Mouse (Mus musculus): Measurements from ENCODE around the gene Psd4. TPM values are rescaled to one million over a fixed set of nuclear protein-coding genes. Genes with fewer than 3 reads are reported as not detected.

Psd4 gene
- total RNA-seq, 2 experiments from 2014 or later, result 0.14 to 0.53 TPM

DNA sequence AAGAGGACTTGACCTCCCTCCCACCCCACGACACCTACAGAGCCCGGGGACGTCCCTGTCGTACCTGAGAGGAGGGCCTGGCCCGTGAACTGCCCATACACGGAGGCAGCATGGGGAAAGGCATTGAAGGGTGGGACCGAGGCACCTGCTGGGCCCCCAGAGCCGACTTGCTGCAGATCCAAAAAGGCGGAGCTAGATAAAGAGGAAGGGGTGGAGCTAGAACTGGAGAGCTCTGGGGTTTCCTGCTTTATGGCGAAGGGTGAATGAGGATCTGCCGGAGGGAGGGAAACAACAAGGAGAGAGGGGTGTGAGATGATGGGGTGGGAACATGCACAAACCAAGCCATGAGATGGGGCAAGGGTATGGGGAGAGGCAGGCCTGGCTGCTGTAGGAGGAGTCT, 68.3 kb downstream of the Psd4 start:
- no peak for DNase-seq (ENCODE audit: low spot score)

- DNase-seq (ENCODE audit: low spot score), result peak; percentile 6
Measured at GRCm38 (mm10) chr2:24440056-24440455, 72.7 kb downstream of the Psd4 start.

GRCm38 (mm10) chr2:24441899-24442298, 74.5 kb downstream of the Psd4 start:
- no peak for DNase-seq (ENCODE audit: low spot score)

DNA sequence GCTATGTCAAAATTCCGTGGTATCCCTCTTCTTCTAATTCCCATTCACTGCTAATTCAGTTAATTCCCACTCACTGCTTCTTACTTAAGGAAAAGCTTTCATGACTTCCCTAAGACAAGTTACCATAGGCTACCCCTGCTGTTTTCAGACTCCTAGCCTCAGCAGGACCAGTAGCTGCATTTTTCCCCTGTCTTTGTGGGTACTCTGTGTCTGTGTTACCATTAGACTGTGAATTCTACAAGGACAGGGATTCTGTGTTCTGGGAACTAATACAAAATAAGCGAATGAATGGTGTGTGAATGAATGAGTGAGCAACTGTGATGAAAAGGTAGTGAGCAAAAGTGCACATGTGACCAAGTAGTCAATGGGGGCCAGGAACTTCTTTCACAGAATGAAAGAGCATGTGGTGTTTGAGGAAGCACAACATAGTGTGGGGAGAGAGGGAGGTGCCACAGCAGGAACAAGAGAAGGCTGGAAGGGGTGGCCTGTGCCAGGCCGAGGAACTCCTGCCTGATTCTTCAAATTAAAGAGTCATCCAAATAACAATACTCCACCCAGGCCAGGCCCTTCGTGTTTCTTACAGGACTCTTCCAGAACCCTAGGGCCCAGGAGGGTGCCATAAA, 75.0 kb downstream of the Psd4 start:
- DNase-seq (ENCODE audit: low spot score), result no peak

GRCm38 (mm10) chr2:24443256-24443790, 75.9 kb downstream of the Psd4 start:
- DNase-seq (ENCODE audit: low spot score), result no peak

DNA sequence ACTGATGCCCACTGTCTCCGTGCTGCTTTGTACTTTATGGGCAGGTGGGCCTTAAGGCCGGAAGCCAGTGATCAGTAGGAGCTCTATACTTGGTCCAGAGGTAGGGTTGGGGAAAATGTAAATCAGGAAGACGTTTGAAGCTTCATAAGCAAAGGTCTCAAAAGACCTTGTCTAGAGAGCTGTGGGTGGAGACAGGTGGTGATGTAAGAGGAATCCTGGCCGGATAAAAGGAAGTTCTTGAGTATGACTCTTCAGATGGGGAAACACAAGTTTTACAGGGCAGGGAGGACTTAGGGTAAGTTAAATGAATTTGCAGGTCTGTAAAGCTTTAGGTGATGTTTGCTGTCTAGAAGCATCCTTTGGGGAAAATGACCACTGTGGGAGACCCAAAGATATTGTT, 81.7 kb downstream of the Psd4 start:
- DNase-seq (ENCODE audit: low spot score), result no peak

GRCm38 (mm10) chr2:24453206-24453605, 85.8 kb downstream of the Psd4 start:
- DNase-seq (ENCODE audit: low spot score), result peak; percentile 65

DNA sequence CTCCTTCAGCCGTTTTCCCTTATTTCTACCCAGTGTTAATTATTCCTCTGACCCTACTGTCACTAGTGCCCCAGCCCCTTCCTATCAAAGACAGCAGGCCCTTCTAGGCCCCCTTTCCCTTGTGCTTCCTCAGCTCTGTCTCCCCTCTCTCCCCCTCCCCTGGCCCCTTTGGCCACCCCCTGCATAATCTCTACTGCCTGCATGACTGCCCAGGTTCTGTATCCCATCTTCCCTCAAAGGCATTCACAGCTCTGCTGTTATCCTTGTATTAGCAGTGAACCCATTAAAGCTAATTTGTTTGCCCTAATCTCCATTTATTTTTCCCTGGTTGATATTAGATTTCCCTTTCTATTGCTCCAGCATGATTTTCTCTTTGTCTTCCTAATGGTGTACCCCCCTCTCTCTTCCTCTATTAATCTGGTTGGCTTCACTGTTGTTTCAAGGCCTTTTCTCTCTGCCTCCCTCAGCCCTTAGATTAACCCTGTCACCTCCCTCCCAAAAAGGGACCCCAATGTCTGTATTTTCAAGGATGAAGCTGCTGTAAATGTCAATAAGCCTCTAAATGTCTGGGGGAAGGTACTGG, 87.1 kb downstream of the Psd4 start:
- DNase-seq (ENCODE audit: low spot score), result no peak

- no peak for DNase-seq (ENCODE audit: low spot score)
Measured at GRCm38 (mm10) chr2:24455057-24455855, 87.9 kb downstream of the Psd4 start.

- no peak for DNase-seq (ENCODE audit: low spot score)
Measured at GRCm38 (mm10) chr2:24456841-24457240, 89.5 kb downstream of the Psd4 start.

DNA sequence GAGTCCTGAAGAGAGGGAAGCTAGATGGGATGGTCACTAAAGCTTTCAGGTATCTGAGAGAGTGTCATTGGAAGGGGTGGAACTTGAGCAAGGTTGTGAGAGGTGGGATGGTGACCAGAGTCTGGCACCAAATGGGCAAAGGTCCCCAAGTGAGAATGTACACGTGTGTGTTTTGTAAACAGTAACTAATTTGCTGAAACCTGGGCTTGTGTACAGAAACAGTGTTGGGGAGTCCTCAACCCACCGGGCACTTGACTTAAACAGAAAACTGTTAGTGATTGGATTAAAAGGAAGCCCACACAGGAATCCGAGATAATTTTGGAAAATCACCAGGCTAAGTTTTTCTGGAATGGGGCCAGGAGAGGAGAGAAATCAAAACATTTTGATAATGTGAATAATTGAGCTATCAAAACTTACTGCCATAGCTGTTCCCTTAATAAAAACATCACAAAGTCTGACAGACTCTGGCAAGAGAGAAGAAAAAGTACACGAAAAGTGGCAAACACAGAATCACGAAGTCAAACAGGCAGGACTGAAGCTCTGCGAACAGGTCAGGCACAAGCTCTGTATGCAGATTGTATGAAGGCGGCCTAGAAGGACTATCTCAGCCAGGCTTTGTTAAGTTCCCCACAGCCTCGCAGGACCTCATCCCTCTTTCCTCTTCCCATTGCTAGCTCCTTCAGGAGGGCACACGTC, 92.9 kb downstream of the Psd4 start:
- no peak for DNase-seq (ENCODE audit: low spot score)

DNA sequence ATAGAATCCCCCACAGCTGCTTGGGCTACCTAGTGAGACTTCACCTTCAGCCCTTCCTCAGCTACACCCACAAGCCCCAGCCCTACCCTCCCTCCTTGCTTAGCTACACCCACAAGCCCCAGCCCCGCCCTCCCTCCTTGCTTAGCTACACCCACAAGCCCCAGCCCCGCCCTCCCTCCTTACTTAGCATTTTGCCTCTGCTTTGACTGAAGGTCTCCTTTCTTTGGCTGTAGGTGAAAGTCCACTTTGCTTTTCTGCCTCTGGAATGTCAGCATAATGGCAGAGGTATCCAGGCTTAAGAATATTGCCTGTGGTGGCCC, 93.4 kb downstream of the Psd4 start:
- no peak for DNase-seq (ENCODE audit: low spot score)

Other genes with a start within 250 kb of the Psd4 start
- not detected for gene Il1f8, start 214.4 kb upstream of the Psd4 start, total RNA-seq (2021)
- not detected for gene Il1f9, start 181.1 kb upstream of the Psd4 start, total RNA-seq (2021)
- not detected for gene Il1f6, start 152.2 kb upstream of the Psd4 start, total RNA-seq (2021)
- not detected for gene Il1f5, start 90.6 kb upstream of the Psd4 start, total RNA-seq (2021)
- not detected for gene Il1f10, start 76.4 kb upstream of the Psd4 start, total RNA-seq (2021)
- gene Il1rn, start 30.7 kb upstream of the Psd4 start, total RNA-seq (2021), result not detected
- not detected for gene Pax8, start 108.0 kb downstream of the Psd4 start, total RNA-seq (2021)